Mouse (Mus musculus) left cerebral cortex, adult 2 months (tissue): Measurements from ENCODE around the gene Agfg2. TPM values are rescaled to one million over a fixed set of nuclear protein-coding genes. Genes with fewer than 3 reads are reported as not detected.

Source experiments
- DNase-seq, 2 experiments: peaks; one replicate each; pipeline ENCODE4 v3.0.0; 2021 to 2022; ENCODE audit warnings: low spot score in 2 of 2, mixed read lengths in 1 of 2; ENCODE audit errors: extremely low spot score in 1 of 2
- H3K27ac ChIP-seq: fragments of 200-600 bp; 2 replicates; pipeline ENCODE4 v1.8.1; 2022
- H3K4me3 ChIP-seq: fragments of 200-600 bp; 2 replicates; pipeline ENCODE4 v1.8.1; 2022
- CTCF ChIP-seq: fragments of 200-600 bp; IDR thresholded peaks from 2 replicates; pipeline ENCODE4 v1.8.1; 2022; ENCODE audit warnings: antibody characterized with exemption, mild to moderate bottlenecking, moderate library complexity
- intact Hi-C: fragments of 180-260 bp; cut with DNase I; formaldehyde crosslinking; loops from one replicate; pipeline ENCODE4 v1.15.1; 2025
- total RNA-seq, 2 experiments: library from RNA; stranded (reverse); gene quantifications; 2 replicates each; pipeline ENCODE4 v1.2.3; 2021

The Agfg2 gene
- total RNA-seq, 2 experiments from 2014 or later, result 43.6 to 45.5 TPM

DNA sequence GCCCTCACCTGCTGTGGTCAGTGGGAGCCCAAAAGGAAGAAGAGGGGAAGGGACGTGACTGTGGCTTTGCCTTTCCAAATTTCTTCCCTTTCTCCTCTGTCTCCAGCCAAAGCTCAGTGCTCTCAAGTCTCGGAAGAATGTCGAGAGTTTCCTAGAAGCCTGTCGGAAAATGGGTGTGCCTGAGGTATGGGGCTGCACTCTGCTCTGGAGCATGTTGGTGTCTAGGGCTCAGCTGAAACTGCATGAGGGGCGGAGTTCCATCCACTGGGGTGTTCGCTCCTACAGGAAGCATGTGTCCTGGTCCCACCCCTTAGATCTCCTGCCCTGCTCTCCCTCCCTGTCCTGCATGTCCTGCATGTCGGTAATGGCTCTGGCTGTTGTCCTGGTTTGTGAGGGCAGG lies 45.1 kb downstream of the Agfg2 start:
- no peak for DNase-seq
- Histone ChIP-seq H3K4me3 (no peak overlapping the region), H3K27ac (no peak overlapping the region)
- intact Hi-C loops, result no loop called here
- TF ChIP-seq CTCF, result no peak

DNA sequence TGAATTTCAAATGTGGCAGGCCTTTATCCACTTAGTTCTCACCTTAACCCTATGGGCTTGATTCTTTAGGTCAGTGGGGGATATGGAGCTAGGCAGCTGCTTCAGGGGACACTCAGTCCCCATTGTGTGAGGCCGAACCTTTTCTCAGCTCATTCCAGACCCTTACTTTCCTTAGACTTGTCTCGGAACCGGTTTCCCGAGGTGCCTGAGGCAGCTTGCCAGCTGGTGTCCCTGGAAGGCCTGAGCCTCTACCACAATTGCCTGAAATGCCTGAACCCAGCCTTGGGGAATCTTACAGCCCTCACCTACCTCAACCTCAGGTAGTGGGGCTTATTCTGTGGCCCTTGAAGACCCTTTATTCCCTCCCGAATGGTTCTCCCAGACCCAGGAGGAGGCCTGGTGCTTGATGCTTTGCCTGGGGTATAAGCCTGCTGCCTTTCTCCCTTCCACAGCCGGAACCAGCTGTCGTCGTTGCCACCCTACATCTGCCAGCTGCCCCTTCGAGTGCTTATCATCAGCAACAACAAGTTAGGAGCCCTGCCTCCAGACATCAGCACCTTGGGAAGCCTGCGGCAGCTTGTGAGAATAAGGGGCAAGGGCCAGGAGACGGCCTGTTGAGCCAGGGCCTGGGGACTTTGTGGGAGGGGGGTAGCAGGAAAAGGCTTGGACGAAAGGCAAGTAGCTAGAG lies 51.0 kb downstream of the Agfg2 start:
- no peak overlapping the region for H3K4me3 ChIP-seq
- no peak for TF ChIP-seq CTCF
- DNase-seq, result no peak
- no peak overlapping the region for H3K27ac ChIP-seq
- intact Hi-C loops, result no loop called here

DNA sequence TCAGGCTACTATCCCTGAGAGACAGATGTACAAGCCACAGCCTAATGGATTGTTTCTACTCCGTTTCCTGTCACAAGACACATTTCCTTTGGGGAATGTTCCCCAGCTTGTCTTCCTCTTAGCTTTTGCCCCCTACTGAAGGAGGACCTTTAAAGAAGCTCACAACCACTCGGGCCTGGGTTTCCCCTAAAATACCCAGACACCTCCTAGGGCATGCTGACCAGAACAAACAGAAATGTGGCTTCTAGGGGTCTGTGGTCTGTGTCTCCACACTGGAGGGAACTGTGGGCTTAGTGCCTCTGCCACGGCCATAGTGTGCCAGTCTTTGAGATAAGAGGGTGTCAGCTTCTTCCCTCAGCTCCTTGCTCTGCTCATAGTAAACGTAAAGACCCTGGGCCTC lies 52.9 kb downstream of the Agfg2 start:
- TF ChIP-seq CTCF, result no peak
- no peak for DNase-seq
- H3K27ac ChIP-seq, result peak overlapping the region; percentile 72
- intact Hi-C loops, result no loop called here
- no peak overlapping the region for H3K4me3 ChIP-seq

DNA sequence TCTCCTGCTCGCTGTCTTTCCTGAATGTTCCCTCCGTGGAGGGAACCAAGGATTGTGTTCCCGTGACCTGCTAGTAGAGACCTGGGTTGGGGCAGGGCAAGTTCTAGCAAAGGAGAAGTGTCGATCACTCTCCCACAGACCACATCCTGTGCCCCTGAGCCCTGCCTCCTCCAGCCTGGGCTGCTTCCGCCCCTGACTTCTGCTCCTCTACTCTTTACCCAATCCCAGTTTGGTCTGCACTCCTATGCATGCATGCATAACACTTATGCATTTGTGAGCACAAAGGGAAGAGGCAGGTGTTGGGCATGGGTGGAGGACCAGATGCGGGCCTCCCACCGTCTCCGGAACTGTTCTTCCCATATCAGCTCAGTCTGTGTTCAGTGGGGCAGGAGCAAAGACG lies 53.4 kb downstream of the Agfg2 start:
- Histone ChIP-seq H3K27ac (peak overlapping the region; percentile 72), H3K4me3 (peak overlapping the region; percentile 21)
- intact Hi-C loops, result no loop called here
- DNase-seq, result peak in 1 of 2 experiments; percentile 45
- TF ChIP-seq CTCF, result no peak

DNA sequence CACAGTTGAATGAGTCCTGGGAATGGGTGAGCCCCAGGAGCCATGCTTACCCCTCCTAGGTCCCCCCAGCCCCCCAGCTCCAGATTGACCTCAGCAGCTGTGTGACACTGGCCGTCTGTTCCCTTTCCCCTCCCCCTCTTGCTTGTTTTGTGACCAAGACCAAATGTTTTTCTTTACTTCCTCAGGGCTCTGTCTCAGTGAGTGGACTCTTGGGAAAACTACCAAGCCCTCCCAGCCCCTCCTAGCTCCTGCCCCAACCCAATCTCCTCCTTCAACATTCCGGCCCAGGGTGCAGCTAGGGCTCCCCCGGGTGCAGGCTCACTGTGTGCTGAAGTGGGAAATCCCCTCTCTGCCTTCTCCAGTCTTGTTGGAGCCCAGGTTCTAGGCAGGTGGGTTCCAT lies 53.9 kb downstream of the Agfg2 start:
- intact Hi-C loops, result no loop called here
- TF ChIP-seq CTCF, result no peak
- Histone ChIP-seq H3K4me3 (peak overlapping the region; percentile 100), H3K27ac (peak overlapping the region; percentile 72)
- DNase-seq, result no peak

DNA sequence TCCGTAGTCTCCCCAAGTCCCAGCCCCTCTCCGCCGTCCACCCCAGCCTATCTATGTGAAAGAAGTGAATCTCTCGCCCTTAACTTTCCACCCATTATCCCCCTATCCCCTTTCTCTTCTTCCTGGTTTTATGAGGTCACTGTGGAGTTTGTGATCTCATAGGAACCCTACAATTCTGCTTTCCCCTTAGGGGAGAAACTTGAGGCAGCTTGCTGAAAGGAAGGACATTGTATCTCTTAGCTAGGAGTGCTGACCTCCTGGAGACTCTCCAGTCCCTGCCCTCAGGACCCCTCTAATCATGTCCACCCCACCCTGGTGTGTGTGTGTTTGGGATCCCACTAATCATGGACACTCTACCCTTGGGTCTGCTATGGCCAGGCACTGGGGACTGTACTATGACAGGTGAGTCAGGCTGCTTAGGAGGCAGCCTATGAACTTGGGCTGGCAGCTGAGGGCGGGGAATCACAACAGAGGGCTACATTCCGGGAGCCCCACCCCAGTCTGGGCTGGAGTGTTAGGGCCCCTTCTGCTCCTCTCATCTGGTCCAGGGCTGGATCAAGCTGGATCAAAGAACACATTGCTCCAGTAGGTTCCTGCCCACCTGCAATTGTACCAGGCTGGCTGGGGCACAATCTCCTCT lies 54.5 kb downstream of the Agfg2 start:
- intact Hi-C loops, result loop anchor here (2.0 kb wide), 1 partner anchor 53 kb away; no protein-coding TSS in a partner anchor
- peak overlapping the region; percentile 64 for H3K27ac ChIP-seq

DNA sequence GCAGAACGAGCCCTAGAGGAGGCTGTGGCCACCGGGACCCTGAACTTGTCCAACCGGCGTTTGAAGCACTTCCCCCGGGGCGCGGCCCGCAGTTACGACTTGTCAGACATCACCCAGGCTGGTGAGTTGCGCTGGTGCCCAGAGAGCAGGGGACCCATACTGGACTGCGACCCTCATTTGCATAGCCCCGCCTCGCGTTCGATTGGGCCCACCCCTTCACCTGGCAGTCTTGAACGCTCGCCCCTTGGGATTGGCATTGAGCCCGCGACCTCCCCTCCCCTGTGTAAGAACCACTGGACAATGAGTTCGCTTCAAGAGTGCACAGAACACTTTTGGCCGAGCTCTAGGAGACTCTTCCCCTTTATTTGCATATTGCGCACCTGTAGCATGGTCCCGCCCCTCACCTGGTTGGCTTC lies 55.2 kb downstream of the Agfg2 start:
- intact Hi-C loops, result loop anchor here (2.0 kb wide), 1 partner anchor 53 kb away; no protein-coding TSS in a partner anchor
- Histone ChIP-seq H3K4me3 (peak overlapping the region; percentile 100), H3K27ac (peak overlapping the region; percentile 93)
- DNase-seq, result no peak
- TF ChIP-seq CTCF, result no peak

More for the DNA sequence above, 54.5 kb downstream of the Agfg2 start:
- H3K4me3 ChIP-seq, result peak overlapping the region; percentile 100
- no peak for DNase-seq
- TF ChIP-seq CTCF, result no peak

DNA sequence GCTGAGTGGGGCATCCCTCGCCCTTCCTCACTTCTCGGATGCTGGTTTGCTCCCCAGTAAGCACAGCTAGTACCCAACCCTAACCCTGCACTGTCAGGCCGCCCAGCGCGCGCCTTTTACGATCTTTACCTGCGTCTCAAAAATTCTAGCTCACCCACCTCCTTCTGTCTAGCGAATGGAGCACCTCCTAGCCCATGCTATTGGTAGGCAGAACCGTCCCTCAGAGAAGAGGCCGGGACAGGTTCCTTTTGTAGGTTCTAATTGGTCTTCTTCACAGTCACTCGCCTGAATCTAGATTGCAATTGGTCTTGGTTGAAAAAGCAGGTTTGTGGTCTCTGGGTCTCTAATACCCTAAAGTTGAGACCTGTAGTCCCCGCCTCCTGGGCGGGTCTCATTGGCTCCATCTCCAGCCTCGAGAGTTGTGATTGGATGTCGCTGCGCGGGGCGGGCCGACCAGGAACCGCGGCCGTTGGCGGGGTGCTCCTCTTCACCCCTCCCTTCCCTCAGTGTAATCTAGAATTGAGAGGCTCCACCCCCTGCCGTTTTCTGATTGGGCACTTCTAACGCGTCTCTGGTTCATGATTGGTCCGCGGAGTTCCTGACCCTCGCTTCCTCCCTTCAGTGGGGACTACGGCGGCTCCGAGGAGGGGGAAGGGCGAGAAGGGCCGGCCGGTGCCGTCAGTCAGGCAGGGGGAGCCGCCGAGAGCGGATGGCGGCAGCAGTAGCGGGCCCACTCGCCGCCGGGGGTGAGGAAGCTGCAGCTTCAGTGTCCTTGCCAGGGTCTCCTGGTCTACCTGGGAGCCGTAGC lies 55.8 kb downstream of the Agfg2 start, which contains the start of the genes Fbxo24, Lrch4 and Gm20605:
Gene Fbxo24, minus strand, starts transcription at position 505 of the 808 bp plus-strand sequence.
Gene Lrch4, plus strand, starts transcription at position 624 of the 808 bp plus-strand sequence.
Gene Gm20605, plus strand, starts transcription at position 678 of the 808 bp plus-strand sequence.
- peak; percentile 97 to 99 for DNase-seq
- H3K4me3 ChIP-seq, result peak within 1 kb of the TSS; percentile 100
- intact Hi-C loops, result loop anchor here (1.0 to 2.0 kb wide), 2 partner anchors 27 to 54 kb away; partner anchors contain the start of gene Mospd3
- H3K27ac ChIP-seq, result peak within 1 kb of the TSS; percentile 96
- TF ChIP-seq CTCF, result no peak; the same call in 1 of the 2 replicates

DNA sequence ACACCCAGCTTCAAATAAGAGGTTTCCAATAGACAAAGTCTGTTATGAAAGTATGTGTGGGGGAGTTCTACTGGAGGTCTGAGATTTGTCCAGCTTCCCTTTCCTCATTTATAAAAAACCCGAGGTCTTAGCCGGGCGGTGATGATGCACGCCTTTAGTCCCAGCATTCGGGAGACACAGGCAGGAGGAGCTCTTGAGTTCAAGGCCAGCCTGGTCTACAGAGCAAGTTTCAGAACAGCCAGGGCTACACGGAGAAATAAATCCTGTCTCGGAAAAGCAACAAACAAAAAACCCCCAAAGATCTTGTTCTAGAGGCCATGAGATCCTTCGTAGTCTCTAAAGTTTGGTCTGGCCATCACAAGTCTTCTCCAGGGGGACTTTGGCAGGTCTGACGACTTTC lies 56.5 kb downstream of the Agfg2 start:
- intact Hi-C loops, result loop anchor here (1.0 to 2.0 kb wide), 2 partner anchors 27 to 55 kb away; partner anchors contain the start of gene Mospd3
- peak overlapping the region; percentile 96 for H3K27ac ChIP-seq

DNA sequence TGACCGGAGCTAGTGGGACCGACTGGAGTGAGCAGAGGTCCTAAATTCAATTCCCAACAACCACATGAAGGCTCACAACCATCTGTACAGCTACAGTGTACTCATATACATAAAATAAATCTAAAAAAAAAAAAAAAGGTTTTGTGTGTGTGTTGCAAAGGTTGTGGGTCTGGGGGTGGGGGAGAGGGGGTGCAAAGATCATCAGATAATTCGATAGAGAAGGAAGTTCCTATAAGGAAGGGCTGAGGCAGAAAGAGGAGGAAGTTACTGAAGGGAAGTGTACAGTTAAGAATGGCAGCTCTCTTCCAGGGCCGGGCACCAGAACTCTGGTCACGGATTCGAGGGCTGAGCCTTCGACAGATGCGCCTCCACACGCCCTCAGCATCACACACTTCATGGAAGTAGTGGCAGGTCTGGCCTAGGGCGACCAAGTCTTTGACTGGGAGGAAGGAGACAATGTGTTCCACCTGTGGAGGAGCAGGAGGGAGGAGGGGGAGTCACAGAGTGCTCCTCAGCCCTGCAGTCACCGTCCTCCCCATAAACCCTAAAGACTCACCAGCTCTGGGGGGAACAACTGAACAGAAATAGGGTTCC lies 60.5 kb downstream of the Agfg2 start:
- no peak for DNase-seq
- no peak for TF ChIP-seq CTCF

More for the DNA sequence above, 56.5 kb downstream of the Agfg2 start:
- no peak for DNase-seq
- peak overlapping the region; percentile 65 for H3K4me3 ChIP-seq
- peak; percentile 4 for TF ChIP-seq CTCF

DNA sequence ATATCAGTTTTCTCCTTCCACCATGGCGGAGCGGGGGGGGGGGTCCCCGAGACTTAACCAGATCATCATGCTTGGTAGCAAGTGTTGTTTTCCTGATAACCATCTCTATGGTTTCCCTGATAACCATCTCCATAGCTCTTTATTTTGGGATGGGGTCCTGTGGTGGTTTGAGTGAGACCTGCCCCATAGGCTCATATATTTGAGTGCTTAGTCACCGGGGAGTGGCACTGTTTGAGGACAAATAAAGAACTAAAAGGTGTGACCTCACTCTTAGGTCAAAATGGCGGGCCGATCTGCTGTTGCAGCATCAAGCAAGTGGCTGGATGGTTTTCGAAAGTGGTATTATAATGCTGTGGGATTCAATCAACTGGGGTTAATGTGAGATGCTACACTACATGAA lies 69.2 kb downstream of the Agfg2 start:
- intact Hi-C loops, result no loop called here
- no peak overlapping the region for H3K4me3 ChIP-seq
- DNase-seq, result no peak
- no peak overlapping the region for H3K27ac ChIP-seq
- no peak for TF ChIP-seq CTCF

More for the DNA sequence above, 60.5 kb downstream of the Agfg2 start:
- Histone ChIP-seq H3K27ac (no peak overlapping the region), H3K4me3 (no peak overlapping the region)
- intact Hi-C loops, result no loop called here
